Mouse (Mus musculus): ENCODE measurements around the gene Spaca3. TPM values are rescaled to one million over a fixed set of nuclear protein-coding genes. Genes with fewer than 3 reads are reported as not detected.

Spaca3 gene
- polyA plus RNA-seq, 1 experiment from 2014 or later, result not detected

DNA sequence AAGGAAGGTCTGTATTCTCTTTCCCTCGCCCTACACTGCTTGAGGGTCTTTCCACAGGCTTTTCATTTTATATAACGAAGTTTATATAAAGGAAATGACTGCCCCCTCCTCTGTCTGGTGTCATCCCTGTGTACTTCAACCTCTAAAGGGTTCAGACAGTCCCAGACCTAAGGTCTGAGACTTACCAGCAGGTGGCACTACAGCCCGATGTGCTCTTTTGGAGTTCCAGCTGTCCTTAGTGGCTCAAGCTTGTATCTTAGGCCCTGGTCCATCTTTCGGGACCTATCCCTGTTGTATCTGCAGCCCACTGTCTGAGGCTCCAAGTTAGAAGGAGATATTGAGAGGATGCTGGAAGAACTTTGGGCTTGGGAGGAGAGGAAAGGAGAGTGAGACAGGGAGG lies 48.3 kb downstream of the Spaca3 start:
- Histone ChIP-seq H3K36me3 (replicated peaks) (no peaks in the 10 kb centered on the region), H3K4me1 (no peaks in the 10 kb centered on the region), H3K4me2 (no peak overlapping the region), H3K4me3 (no peak overlapping the region), H3K27me3 (replicated peaks) (no peaks in the 10 kb centered on the region), H3K9me3 (no peaks in the 10 kb centered on the region), H3K9ac (no peak overlapping the region), H3K27ac (no peak overlapping the region)
- no peak for ATAC-seq (replicated peaks)
- WGBS, result 30% methylated on average over 4 of the region's 4 CpGs

GRCm38 (mm10) chr11:80907820-80908219 lies 49.7 kb downstream of the Spaca3 start:
- WGBS, result 94% methylated on average over 6 of the region's 6 CpGs
- no peak for ATAC-seq (replicated peaks)

GRCm38 (mm10) chr11:80912721-80913120 lies 54.6 kb downstream of the Spaca3 start:
- WGBS, result 83% methylated on average over 5 of the region's 5 CpGs
- Histone ChIP-seq H3K36me3 (replicated peaks) (no peaks in the 10 kb centered on the region), H3K9me3 (no peaks in the 10 kb centered on the region), H3K27me3 (replicated peaks) (no peaks in the 10 kb centered on the region), H3K4me1 (no peaks in the 10 kb centered on the region), H3K27ac (no peak overlapping the region), H3K4me2 (no peak overlapping the region), H3K9ac (no peak overlapping the region), H3K4me3 (no peak overlapping the region)
- no peak for ATAC-seq (replicated peaks)

More at GRCm38 (mm10) chr11:80907820-80908219, 49.7 kb downstream of the Spaca3 start:
- no peak overlapping the region for H3K4me3 ChIP-seq
- H3K4me1 ChIP-seq, result no peaks in the 10 kb centered on the region
- H3K27me3 ChIP-seq (replicated peaks), result no peaks in the 10 kb centered on the region
- H3K9ac ChIP-seq, result no peak overlapping the region
- no peak overlapping the region for H3K4me2 ChIP-seq
- H3K9me3 ChIP-seq, result no peaks in the 10 kb centered on the region
- no peak overlapping the region for H3K27ac ChIP-seq
- H3K36me3 ChIP-seq (replicated peaks), result no peaks in the 10 kb centered on the region

DNA sequence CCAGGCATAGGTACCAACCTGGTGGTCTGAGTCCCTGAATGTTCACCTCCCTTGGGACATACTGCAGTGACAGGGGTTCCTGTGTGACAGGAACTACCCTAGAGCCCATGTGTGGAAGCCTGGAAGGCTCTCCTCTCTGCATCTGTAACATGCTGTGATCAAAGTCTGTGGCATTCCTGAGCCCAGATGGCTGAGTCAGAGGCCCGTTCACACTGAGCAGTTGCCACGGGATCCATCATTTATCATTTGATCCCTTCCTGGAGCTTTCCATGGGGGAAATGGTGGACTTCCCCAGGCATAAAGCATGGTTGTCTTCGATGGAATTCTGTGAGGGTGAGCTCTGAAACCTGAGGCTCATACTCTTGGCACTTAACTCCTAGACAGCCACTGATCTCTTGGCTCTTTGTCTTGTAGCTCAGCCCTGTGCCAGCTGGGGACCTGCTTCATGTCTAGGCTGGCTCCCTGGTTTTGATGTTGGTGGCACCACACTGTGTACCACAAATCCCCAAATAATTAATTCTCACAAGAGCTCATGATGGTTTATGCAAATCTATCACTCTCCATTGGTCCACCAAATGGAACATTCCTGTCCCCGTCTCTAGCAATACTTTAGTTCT lies 55.4 kb downstream of the Spaca3 start:
- Histone ChIP-seq H3K4me3 (no peak overlapping the region), H3K27me3 (replicated peaks) (no peaks in the 10 kb centered on the region), H3K4me1 (no peaks in the 10 kb centered on the region), H3K4me2 (no peak overlapping the region), H3K36me3 (replicated peaks) (no peaks in the 10 kb centered on the region), H3K27ac (no peak overlapping the region), H3K9ac (no peak overlapping the region), H3K9me3 (no peaks in the 10 kb centered on the region)
- ATAC-seq (replicated peaks), result no peak
- 43% methylated on average over 4 of the region's 4 CpGs for WGBS

Other genes with a start within 250 kb of the Spaca3 start
- 2.3 and 2.7 TPM in 2 replicates for gene Myo1d, start 78.3 kb upstream of the Spaca3 start, polyA plus RNA-seq (2015; fragmentation: Nextera tagmentation; extraction: Ambion mirVana)
- gene Tmem98, start 48.2 kb upstream of the Spaca3 start, polyA plus RNA-seq (2015; fragmentation: Nextera tagmentation; extraction: Ambion mirVana), result 24.0 and 25.3 TPM in 2 replicates

Measured in midbrain, embryonic 15.5 days (tissue).